Mouse (Mus musculus): ENCODE results near the gene Zfp445. TPM values are rescaled to one million over a fixed set of nuclear protein-coding genes. Genes with fewer than 3 reads are reported as not detected.
A peak's percentile ranks its signal among the peaks of the same experiment; 100 is the strongest.

Gene Zfp445
- 53.3 and 60.4 TPM in 2 replicates for polyA plus RNA-seq (2014; fragmentation: Nextera tagmentation; extraction: Ambion mirVana)

DNA sequence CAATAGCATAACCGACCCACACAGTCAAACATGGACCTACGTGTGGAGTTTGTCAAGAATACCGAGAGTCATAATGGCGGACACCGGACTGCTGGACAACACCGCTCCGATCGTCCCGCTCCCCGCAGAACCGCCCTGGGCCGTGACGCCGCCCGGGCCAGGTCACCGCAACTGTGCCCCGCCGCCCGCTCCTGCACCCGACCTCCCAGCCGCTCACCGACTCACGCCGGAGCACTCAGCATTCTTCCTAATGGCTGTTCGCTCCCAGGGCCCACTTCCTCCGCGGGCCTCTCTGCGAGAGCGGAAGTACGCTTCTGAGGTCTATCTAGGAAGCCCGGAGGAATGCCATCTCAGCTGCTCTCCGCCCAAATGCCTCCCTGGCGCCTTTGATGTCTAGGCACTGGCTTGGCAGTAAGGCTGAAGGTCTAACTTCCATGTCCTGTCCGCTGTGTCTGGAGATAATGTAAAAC, at the start of gene Zfp445:
Gene Zfp445, minus strand, starts transcription at position 310 of the 470 bp plus-strand sequence.
- Histone ChIP-seq H3K4me2 (ENCODE audit: low read depth, low read length) (peak within 1 kb of the TSS; percentile 80), H3K9me3 (ENCODE audit: control insufficient read depth, low read length) (peaks cover 22% of the 10 kb centered on the region), H3K4me3 (ENCODE audit: low read depth, low read length) (peak within 1 kb of the TSS; percentile 76), H3K27me3 (replicated peaks; ENCODE audit: control insufficient read depth, insufficient read depth, low read length) (no peaks in the 10 kb centered on the region), H3K36me3 (ENCODE audit: control insufficient read depth, insufficient read depth, low read length) (peaks cover 16% of the 10 kb centered on the region), H3K27ac (replicated peaks; ENCODE audit: low read depth, low read length) (peak within 1 kb of the TSS; percentile 73), H3K9ac (ENCODE audit: low read depth, low read length) (peak within 1 kb of the TSS; percentile 96), H3K4me1 (ENCODE audit: control insufficient read depth, insufficient read depth, low read length) (peaks cover 9% of the 10 kb centered on the region)
- WGBS = 1% methylated on average over 34 of the region's 34 CpGs
- peak; percentile 96 for ATAC-seq (ENCODE audit: low read depth)
- DNase-seq (ENCODE audit: low spot score) = peak; percentile 95

DNA sequence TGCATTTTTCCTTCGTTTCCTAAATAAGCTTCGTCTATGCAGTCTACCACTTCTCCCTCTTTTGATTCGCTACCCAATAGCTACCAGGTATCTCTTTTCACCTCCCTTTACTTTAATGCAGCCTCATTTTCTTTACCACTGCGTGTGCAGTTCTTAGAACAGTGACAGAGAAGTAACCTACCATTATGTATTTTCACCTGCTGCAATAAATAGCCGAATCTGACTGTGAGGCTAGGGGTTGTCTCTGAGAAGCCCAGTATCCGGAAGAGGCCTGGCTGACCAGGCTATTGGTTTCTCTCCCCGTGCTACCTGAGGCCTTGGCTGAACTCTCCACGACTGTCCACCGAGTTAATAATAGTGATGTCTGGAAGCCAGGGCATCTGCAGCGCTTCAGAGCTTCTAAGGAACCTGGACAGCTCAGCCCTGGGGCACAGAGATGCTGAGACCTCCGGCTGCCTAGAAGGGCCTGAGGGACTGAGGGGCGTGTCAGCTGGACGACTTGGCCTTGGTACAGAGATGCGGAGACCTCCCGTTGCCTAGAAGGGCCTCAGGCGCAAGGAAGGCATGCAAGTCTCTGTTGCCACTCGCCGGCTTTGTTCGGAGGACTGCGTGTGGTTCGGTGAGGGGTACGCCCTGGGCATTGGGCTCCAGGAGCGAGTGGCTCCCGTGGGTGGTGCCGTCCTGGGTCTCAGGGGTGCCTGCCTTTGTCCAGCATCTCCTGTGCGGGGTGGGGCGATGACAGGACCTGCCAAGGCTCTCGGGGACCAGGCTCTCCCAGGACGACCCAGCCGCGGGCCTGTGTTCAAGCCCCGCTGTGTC, 37.1 kb upstream of the Zfp445 start:
- H3K4me3 ChIP-seq (ENCODE audit: low read depth, low read length) = peak overlapping the region; percentile 52
- DNase-seq (ENCODE audit: low spot score) = peak; percentile 90
- 11% methylated on average over 30 of the region's 32 CpGs for WGBS
- H3K36me3 ChIP-seq (ENCODE audit: control insufficient read depth, insufficient read depth, low read length) = no peaks in the 10 kb centered on the region; the same call in 1 of the 2 replicates
- no peak overlapping the region for H3K27ac ChIP-seq (replicated peaks; ENCODE audit: low read depth, low read length)
- 0 out of 2 replicates have a peak, but pooled peaks cover 3% of the 10 kb centered on the region for H3K4me1 ChIP-seq (ENCODE audit: control insufficient read depth, insufficient read depth, low read length)
- no peaks in the 10 kb centered on the region for H3K27me3 ChIP-seq (replicated peaks; ENCODE audit: control insufficient read depth, insufficient read depth, low read length)
- no peaks in the 10 kb centered on the region for H3K9me3 ChIP-seq (ENCODE audit: control insufficient read depth, low read length)
- H3K9ac ChIP-seq (ENCODE audit: low read depth, low read length) = peak overlapping the region; percentile 74
- ATAC-seq (ENCODE audit: low read depth) = peak; percentile 96
- peak overlapping the region; percentile 69 for H3K4me2 ChIP-seq (ENCODE audit: low read depth, low read length)

GRCm38 (mm10) chr9:122901047-122901446, 35.2 kb upstream of the Zfp445 start:
- H3K4me2 ChIP-seq (ENCODE audit: low read depth, low read length) = no peak overlapping the region
- H3K4me1 ChIP-seq (ENCODE audit: control insufficient read depth, insufficient read depth, low read length) = 0 out of 2 replicates have a peak, but pooled peaks cover 3% of the 10 kb centered on the region
- H3K9me3 ChIP-seq (ENCODE audit: control insufficient read depth, low read length) = peaks cover under 1% of the 10 kb centered on the region; the same call in 1 of the 2 replicates
- WGBS = 81% methylated on average over 2 of the region's 2 CpGs
- no peak for DNase-seq (ENCODE audit: low spot score)
- no peak overlapping the region for H3K9ac ChIP-seq (ENCODE audit: low read depth, low read length)
- H3K27me3 ChIP-seq (replicated peaks; ENCODE audit: control insufficient read depth, insufficient read depth, low read length) = no peaks in the 10 kb centered on the region
- ATAC-seq (ENCODE audit: low read depth) = no peak
- no peak overlapping the region for H3K4me3 ChIP-seq (ENCODE audit: low read depth, low read length)
- H3K27ac ChIP-seq (replicated peaks; ENCODE audit: low read depth, low read length) = no peak overlapping the region
- peaks cover 6% of the 10 kb centered on the region; the same call in 1 of the 2 replicates for H3K36me3 ChIP-seq (ENCODE audit: control insufficient read depth, insufficient read depth, low read length)

DNA sequence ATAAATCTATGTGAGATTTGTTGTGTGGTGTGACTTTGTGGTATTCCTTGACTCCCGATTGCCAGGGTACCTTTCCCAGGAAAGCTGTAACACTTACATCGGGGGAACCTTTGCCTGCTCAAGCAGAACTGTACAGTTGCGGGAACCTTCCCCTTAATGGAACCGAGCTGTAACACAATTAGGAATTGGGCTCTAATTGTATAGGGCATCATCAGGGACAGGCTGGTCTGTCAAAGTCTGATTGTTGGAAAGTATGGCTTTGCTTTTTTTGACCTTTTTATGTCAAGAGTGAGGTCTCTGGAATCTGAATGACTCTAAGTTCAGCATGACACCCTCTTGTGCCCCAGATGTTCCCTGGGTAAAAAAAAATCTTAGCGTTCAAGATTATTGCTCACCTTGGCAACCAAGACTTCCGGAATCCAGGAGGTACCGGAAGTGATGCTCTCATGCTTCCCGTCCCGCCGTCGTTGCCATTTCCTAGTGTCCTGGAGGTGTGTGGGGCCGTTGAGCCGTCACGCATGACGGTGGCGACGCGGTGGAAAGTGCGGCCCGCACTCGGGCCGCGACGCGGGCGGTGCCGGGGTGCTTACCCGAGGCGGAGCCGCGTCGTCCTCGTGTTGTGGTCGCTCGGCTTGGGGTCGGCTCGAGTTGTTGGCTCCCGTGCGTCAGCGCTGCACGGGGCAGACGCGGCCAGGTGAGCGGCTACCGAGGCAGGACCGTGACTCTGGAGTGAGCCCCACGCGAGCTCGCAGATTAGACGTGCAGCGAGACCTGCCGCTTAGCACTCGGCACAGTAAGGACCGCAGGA, 20.8 kb upstream of the Zfp445 start:
- ATAC-seq (ENCODE audit: low read depth) (peak; percentile 92), DNase-seq (ENCODE audit: low spot score) (peak; percentile 89)
- Histone ChIP-seq H3K27me3 (replicated peaks; ENCODE audit: control insufficient read depth, insufficient read depth, low read length) (no peaks in the 10 kb centered on the region), H3K4me1 (ENCODE audit: control insufficient read depth, insufficient read depth, low read length) (peaks cover 5% of the 10 kb centered on the region; the same call in 1 of the 2 replicates), H3K9ac (ENCODE audit: low read depth, low read length) (peak overlapping the region; percentile 85), H3K27ac (replicated peaks; ENCODE audit: low read depth, low read length) (peak overlapping the region; percentile 70; the same call in 1 of the 2 replicates), H3K9me3 (ENCODE audit: control insufficient read depth, low read length) (peaks cover 10% of the 10 kb centered on the region; the same call in 1 of the 2 replicates), H3K4me2 (ENCODE audit: low read depth, low read length) (peak overlapping the region; percentile 87), H3K36me3 (ENCODE audit: control insufficient read depth, insufficient read depth, low read length) (no peaks in the 10 kb centered on the region), H3K4me3 (ENCODE audit: low read depth, low read length) (peak overlapping the region; percentile 80)
- 8% methylated on average over 54 of the region's 54 CpGs for WGBS

- no peaks in the 10 kb centered on the region for H3K27me3 ChIP-seq (replicated peaks; ENCODE audit: control insufficient read depth, insufficient read depth, low read length)
- H3K36me3 ChIP-seq (ENCODE audit: control insufficient read depth, insufficient read depth, low read length) = no peaks in the 10 kb centered on the region
- H3K4me2 ChIP-seq (ENCODE audit: low read depth, low read length) = peak within 1 kb of the TSS; percentile 87
- H3K4me3 ChIP-seq (ENCODE audit: low read depth, low read length) = peak within 1 kb of the TSS; percentile 80
- DNase-seq (ENCODE audit: low spot score) (no peak), ATAC-seq (ENCODE audit: low read depth) (no peak)
- 80% methylated on average over 3 of the region's 3 CpGs for WGBS
- H3K27ac ChIP-seq (replicated peaks; ENCODE audit: low read depth, low read length) = no peak within 1 kb of the TSS
- H3K9ac ChIP-seq (ENCODE audit: low read depth, low read length) = peak within 1 kb of the TSS; percentile 85
- peaks cover 10% of the 10 kb centered on the region; the same call in 1 of the 2 replicates for H3K9me3 ChIP-seq (ENCODE audit: control insufficient read depth, low read length)
- H3K4me1 ChIP-seq (ENCODE audit: control insufficient read depth, insufficient read depth, low read length) = peaks cover 5% of the 10 kb centered on the region; the same call in 1 of the 2 replicates
Measured at GRCm38 (mm10) chr9:122885385-122885784, 19.6 kb upstream of the Zfp445 start, which contains the start of gene Zkscan7. Gene Zkscan7, plus strand, starts transcription at chr9:122885685.

GRCm38 (mm10) chr9:122875145-122875544, 9.3 kb upstream of the Zfp445 start:
- Histone ChIP-seq H3K4me1 (ENCODE audit: control insufficient read depth, insufficient read depth, low read length) (no peaks in the 10 kb centered on the region), H3K36me3 (ENCODE audit: control insufficient read depth, insufficient read depth, low read length) (no peaks in the 10 kb centered on the region), H3K27me3 (replicated peaks; ENCODE audit: control insufficient read depth, insufficient read depth, low read length) (no peaks in the 10 kb centered on the region), H3K4me2 (ENCODE audit: low read depth, low read length) (no peak overlapping the region), H3K9me3 (ENCODE audit: control insufficient read depth, low read length) (no peaks in the 10 kb centered on the region), H3K27ac (replicated peaks; ENCODE audit: low read depth, low read length) (no peak overlapping the region), H3K9ac (ENCODE audit: low read depth, low read length) (no peak overlapping the region), H3K4me3 (ENCODE audit: low read depth, low read length) (no peak overlapping the region)
- WGBS = 94% methylated on average over 2 of the region's 2 CpGs
- DNase-seq (ENCODE audit: low spot score) = no peak
- no peak for ATAC-seq (ENCODE audit: low read depth)

DNA sequence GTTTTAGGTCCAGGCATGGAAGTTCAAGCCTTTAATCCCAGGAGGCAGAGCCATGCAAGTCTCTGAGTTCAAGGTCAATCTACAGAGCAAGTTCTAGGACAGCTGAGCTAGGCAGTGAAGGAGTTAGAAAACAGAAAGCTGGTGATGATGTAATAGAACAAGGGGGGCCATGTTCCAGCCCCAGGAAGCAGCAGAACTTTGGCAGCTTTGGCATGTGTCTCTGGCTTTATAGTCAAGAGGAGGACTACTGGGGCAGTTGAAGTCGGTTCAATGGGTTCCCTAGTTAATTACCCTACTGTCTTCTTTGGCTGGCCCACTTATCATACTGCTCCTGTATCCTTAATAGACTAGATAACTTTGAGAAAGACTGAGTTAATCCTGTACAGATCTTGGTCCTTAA, 8.8 kb upstream of the Zfp445 start:
- no peak for DNase-seq (ENCODE audit: low spot score)
- Histone ChIP-seq H3K36me3 (ENCODE audit: control insufficient read depth, insufficient read depth, low read length) (no peaks in the 10 kb centered on the region), H3K27me3 (replicated peaks; ENCODE audit: control insufficient read depth, insufficient read depth, low read length) (no peaks in the 10 kb centered on the region), H3K27ac (replicated peaks; ENCODE audit: low read depth, low read length) (no peak overlapping the region), H3K9me3 (ENCODE audit: control insufficient read depth, low read length) (no peaks in the 10 kb centered on the region), H3K4me3 (ENCODE audit: low read depth, low read length) (no peak overlapping the region), H3K4me1 (ENCODE audit: control insufficient read depth, insufficient read depth, low read length) (no peaks in the 10 kb centered on the region), H3K9ac (ENCODE audit: low read depth, low read length) (no peak overlapping the region), H3K4me2 (ENCODE audit: low read depth, low read length) (no peak overlapping the region)
- no peak for ATAC-seq (ENCODE audit: low read depth)
- WGBS = 69% methylated on average over 1 of the region's 1 CpGs

- Histone ChIP-seq H3K36me3 (ENCODE audit: control insufficient read depth, insufficient read depth, low read length) (no peaks in the 10 kb centered on the region), H3K27me3 (replicated peaks; ENCODE audit: control insufficient read depth, insufficient read depth, low read length) (no peaks in the 10 kb centered on the region), H3K4me3 (ENCODE audit: low read depth, low read length) (no peak overlapping the region), H3K27ac (replicated peaks; ENCODE audit: low read depth, low read length) (no peak overlapping the region), H3K9ac (ENCODE audit: low read depth, low read length) (no peak overlapping the region), H3K4me1 (ENCODE audit: control insufficient read depth, insufficient read depth, low read length) (no peaks in the 10 kb centered on the region), H3K4me2 (ENCODE audit: low read depth, low read length) (no peak overlapping the region), H3K9me3 (ENCODE audit: control insufficient read depth, low read length) (no peaks in the 10 kb centered on the region)
- DNase-seq (ENCODE audit: low spot score) = no peak
- no peak for ATAC-seq (ENCODE audit: low read depth)
- 85% methylated on average over 4 of the region's 4 CpGs for WGBS
Measured at GRCm38 (mm10) chr9:122872595-122872994, 6.8 kb upstream of the Zfp445 start.
